Mouse (Mus musculus) T-helper 2 cell (primary cell): Measurements from ENCODE around the gene Ceacam9.

Experiments
- in situ Hi-C: fragments of 300-600 bp; cut with MboI, MseI; formaldehyde crosslinking; loops from one replicate; pipeline ENCODE4 v1.15.1; 2025; ENCODE audit warnings: high pct_unique_total_duplicates

Gene Ceacam9

DNA sequence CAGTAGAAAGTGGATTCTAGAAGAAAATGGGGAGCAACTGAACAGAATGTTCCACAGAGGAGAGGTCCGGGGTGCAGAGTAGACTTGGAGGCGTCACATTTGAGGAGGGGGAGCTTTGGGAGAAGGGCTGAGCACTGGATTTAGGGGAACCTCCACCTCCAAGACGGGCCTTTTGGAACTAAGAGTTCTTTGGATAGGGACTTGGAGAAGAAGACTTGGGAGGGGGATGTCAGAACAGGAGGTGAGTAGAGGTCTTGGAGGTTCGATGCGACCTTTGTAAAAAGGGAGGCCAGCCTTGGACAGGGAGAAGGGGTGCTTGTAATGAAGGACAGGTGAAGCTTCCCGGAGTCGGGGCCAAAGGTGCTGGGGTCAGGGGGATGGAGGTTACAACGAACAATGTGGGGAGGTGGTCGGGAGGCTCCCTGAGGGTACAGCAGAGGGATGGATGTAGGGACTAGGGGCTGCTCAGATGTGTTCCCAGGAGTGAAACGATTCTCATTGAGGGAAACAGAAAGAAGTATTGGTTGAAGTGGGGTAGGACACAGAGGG lies 17.4 kb downstream of the Ceacam9 start:
- in situ Hi-C loops = no loop called here

- in situ Hi-C loops = loop anchor here (5.0 kb wide), 1 partner anchor 82 kb away; no protein-coding TSS in a partner anchor
Observed at GRCm38 (mm10) chr7:16745373-16745772, 23.6 kb downstream of the Ceacam9 start.

DNA sequence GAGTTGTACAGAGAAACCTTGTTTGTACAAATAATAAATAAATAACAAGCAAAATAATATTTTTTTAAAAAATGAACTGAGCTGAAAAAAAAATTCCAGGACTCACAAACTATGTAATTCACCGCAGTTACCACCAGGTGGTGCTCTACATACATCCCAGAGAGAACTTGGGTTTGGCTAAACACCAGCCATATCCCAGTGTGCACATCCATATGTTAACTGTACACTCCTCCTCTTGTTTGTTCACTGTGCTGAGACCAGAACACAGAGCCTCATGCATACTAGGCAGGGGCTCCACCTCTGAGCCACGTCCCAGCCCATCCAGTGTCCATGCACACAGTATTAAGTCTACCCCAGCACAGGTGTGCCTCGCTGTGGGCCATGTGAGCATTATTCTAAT lies 24.4 kb downstream of the Ceacam9 start:
- in situ Hi-C loops = loop anchor here (5.0 kb wide), 1 partner anchor 81 kb away; no protein-coding TSS in a partner anchor

- in situ Hi-C loops = loop anchor here (5.0 kb wide), 1 partner anchor 80 kb away; no protein-coding TSS in a partner anchor
Observed at GRCm38 (mm10) chr7:16747656-16748055, 25.9 kb downstream of the Ceacam9 start.

- in situ Hi-C loops = no loop called here
Observed at GRCm38 (mm10) chr7:16752016-16752415, 30.3 kb downstream of the Ceacam9 start.

DNA sequence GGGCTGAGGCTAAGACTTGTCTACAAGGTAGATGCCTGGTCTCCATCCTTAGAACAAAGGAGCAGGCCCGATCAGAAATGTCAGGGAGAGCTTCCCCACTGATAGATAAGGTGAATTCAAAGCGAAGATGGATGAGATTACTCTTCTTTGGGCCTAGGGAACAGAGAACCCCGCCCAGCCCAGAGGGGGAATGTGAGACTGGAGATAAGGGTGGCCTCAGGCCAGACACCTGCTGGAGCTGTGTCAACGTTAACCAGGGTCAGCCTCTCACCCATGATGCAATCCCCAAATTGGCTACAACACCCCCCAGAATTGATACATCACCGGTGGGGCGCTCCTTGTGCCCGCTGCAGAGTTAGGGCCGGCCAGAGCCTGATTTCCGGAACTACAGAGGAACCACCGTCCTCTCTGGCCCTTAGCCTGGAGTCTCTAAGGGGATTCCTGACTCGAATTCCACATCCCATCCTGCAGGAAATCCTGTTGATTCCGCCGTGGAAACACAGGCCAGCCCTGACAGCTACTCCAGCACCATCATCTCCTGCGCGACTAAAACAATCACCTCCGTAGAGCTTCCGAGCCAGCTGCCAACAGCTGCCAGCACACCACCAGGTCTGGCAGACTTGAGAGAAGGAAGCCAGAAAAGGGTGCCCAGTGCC lies 33.8 kb downstream of the Ceacam9 start:
- in situ Hi-C loops = no loop called here

- in situ Hi-C loops = no loop called here
Observed at GRCm38 (mm10) chr7:16758872-16759574, 37.3 kb downstream of the Ceacam9 start.

DNA sequence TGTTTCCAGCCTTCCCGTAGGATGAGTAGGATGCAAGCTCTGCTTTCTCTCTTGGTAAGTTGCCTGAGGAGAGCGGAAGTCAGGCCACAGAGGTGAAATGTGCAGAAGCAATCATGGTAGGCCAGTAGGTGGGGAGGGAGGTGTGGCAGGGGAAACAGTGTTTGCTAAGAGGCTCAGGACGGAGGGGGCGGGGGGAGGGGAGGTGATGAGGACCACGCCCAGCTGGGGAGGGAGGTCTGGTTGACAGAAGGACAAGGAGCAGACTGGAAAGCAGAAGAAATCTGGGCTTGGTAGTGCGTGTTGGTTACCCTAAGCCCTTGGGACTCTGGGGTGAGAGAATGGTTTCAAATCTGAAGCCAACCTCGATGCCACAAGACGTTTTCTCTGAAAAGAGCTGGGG lies 38.6 kb downstream of the Ceacam9 start:
- in situ Hi-C loops = no loop called here

DNA sequence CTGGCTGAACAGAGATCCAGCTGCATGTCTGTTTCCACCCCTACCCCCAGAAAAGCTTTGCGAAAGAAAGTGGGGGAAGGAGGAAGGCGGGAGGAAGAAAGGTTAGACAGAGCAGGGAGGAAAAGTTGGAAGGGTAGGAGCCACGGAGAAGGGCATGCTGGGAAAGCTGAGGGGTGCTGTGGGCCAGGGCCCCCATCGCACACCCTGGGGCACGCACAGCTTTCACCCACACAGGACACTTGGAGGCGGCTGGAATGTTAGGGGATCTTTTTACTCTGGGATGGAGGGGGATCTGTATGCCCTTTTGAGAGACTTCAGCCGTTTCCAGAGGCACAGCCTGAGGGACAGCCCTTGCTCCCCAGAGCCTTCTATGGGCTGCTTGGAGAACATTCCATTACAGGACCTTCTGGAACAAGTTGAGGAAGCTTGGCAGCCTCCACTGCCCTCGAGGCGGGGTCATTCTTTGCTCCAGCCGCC lies 39.3 kb downstream of the Ceacam9 start:
- in situ Hi-C loops = no loop called here

- in situ Hi-C loops = no loop called here
Observed at GRCm38 (mm10) chr7:16761630-16762029, 39.9 kb downstream of the Ceacam9 start.

DNA sequence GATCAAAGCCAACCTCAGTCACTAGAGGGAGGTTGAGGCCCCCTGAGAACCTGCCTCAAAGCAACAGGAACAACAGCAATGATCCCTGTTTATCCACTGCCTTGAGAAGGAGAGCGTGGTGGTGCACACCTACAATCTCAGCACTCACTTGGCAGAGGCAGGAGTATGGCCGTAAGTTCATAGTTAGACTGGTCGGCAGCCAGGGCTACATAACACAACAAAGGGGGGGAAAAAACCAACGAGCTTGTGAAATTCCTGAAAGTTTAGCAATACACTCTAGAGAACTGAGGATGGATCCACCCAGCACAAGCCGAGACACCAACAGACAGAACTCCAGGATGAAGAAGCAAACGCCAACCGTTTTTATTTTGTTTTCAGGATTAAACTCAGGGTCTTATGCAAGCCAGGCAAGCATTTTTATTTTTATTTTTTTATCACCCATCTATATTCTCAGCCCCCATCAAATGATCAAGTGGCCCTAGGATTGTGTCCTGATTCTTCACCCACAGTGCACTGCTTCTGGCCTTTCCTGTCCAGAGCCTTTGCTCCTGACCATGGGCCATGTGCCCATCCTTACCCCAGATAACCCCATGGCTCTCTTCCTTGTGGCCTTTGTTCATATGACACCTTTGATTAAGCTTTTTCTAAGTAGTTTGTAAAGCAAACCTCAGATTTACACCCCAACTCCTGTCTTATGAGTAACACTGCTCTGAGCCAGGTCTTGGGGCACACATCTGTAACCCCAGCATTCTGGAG lies 41.9 kb downstream of the Ceacam9 start:
- in situ Hi-C loops = no loop called here

GRCm38 (mm10) chr7:16766443-16766842 lies 44.7 kb downstream of the Ceacam9 start:
- in situ Hi-C loops = no loop called here
